Mouse (Mus musculus) spleen, postnatal 14 days (tissue): Measurements from ENCODE around the gene H2-M10.2.
"Not testable (repeated sequence)": the region's sequence is repeated elsewhere in the genome, so short reads cannot be mapped to it uniquely, and the experiment has no call there.

Experiments used
- DNase-seq, 2 experiments: peaks; one replicate each; pipeline ENCODE4 v3.0.0; 2021 to 2022; ENCODE audit warnings: low spot score in 2 of 2

Gene H2-M10.2

DNA sequence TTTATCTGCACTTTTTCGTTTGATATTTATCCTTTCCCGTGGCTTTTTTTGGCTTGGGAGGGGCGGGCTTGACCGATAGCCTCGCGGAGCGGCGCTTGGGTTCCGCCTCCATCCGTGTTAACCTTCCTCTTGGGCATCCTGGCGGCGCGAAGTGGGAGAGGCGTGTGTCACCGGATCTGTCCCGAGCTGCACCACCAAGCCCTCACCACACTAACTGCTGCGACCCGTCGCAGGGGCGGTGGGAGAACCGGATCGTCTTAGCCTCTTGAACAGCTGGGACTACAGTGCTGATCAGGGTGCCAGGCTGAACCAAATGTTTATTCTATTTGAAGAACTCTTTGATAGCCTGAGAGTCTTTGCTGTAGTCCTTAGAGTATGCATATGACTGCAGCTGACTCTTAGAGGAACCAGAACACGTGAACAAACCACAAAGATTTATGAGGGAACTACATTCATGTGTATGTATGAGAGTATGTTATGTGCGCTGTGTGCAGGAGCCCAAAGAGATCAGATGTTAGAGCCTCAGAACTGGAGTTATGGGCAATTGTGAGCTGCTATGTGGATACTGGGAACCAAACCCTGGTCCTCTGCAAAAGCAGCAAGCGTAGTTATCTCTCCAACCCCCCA, 33.9 kb downstream of the H2-M10.2 start:
- no peak for DNase-seq

GRCm38 (mm10) chr17:36248886-36249285, 37.4 kb downstream of the H2-M10.2 start:
- DNase-seq: no peak

- no peak for DNase-seq
Observed at GRCm38 (mm10) chr17:36245741-36246140, 40.5 kb downstream of the H2-M10.2 start.

DNA sequence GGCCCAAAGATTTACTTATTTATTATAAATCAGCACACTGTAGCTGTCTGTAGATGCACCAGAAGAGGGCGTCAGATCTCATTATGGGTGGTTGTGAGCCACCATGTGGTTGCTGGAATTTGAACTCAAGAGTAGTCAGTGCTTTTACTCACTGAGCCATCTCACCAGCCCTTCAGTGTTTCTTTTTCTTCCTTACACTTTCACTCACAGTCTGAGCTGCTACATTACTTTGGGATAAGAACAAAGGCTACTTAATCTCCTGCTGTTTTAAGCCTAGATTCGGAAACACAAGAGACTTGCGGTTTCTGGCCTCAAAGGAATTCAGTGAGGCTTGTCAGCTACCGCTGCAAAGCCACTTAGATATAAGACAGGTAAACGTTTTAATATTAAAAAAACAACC, 42.3 kb downstream of the H2-M10.2 start:
- no peak for DNase-seq

DNA sequence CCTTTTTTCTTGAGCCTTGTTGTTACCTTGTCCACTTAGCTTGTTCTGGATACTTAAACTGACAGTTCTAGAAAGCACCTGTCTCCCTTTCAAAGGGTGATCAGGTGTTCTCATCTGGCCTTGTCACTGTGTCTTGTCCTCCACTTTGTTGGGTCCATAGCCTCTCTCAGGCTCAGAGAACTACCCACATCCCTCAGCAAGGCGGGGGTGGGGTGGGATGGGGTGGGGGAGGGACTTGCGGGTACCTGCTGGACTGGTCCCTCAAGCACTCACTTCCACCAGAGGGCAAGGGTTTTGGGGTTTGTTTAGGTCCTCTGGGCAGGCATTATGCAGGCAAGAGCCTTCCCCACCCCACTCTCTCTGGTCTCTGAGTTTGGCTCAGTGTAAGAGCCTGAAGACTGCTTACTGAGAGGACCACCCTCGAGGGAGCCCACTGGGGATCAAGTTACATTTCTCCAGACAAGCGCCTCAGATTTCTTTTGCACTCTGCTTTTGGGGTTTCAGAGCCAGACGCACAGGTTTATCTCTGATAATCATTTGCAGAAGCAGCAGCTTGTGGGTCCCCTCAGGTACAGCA, 45.6 kb downstream of the H2-M10.2 start:
- DNase-seq: no peak

- no peak for DNase-seq
Observed at GRCm38 (mm10) chr17:36237321-36237921, 48.9 kb downstream of the H2-M10.2 start.

- DNase-seq: not testable (repeated sequence)
Observed at GRCm38 (mm10) chr17:36235300-36235699, 51.0 kb downstream of the H2-M10.2 start.
